Mouse (Mus musculus): ENCODE measurements around the gene Parm1. TPM values are rescaled to one million over a fixed set of nuclear protein-coding genes. Genes with fewer than 3 reads are reported as not detected.

Gene Parm1
- total RNA-seq (2022) = 10 to 100 TPM; 36.5 to 42.4 (median 39.2) TPM

- peak; percentile 59 to 67 for DNase-seq (ENCODE audit: low spot score in 2 of 2)
Measured at GRCm38 (mm10) chr5:91517480-91518301, at the start of gene Parm1. Gene Parm1, plus strand, starts transcription at chr5:91517615.

- DNase-seq (ENCODE audit: low spot score in 2 of 2) = peak in 1 of 2 experiments; percentile 18
Measured at GRCm38 (mm10) chr5:91475241-91475640, 42.2 kb upstream of the Parm1 start.

GRCm38 (mm10) chr5:91476863-91477262 lies 40.6 kb upstream of the Parm1 start:
- DNase-seq (ENCODE audit: low spot score in 2 of 2) = no peak

GRCm38 (mm10) chr5:91478673-91479072 lies 38.7 kb upstream of the Parm1 start:
- DNase-seq (ENCODE audit: low spot score in 2 of 2) = no peak

GRCm38 (mm10) chr5:91480129-91480528 lies 37.3 kb upstream of the Parm1 start:
- DNase-seq (ENCODE audit: low spot score in 2 of 2) = no peak

- no peak for DNase-seq (ENCODE audit: low spot score in 2 of 2)
Measured at GRCm38 (mm10) chr5:91484324-91484723, 33.1 kb upstream of the Parm1 start.

- DNase-seq (ENCODE audit: low spot score in 2 of 2) = no peak
Measured at GRCm38 (mm10) chr5:91494456-91494855, 23.0 kb upstream of the Parm1 start.

- no peak for DNase-seq (ENCODE audit: low spot score in 2 of 2)
Measured at GRCm38 (mm10) chr5:91501361-91501760, 16.1 kb upstream of the Parm1 start.

GRCm38 (mm10) chr5:91502366-91502765 lies 15.0 kb upstream of the Parm1 start:
- no peak for DNase-seq (ENCODE audit: low spot score in 2 of 2)

- DNase-seq (ENCODE audit: low spot score in 2 of 2) = no peak
Measured at GRCm38 (mm10) chr5:91504320-91504922, 13.0 kb upstream of the Parm1 start.

GRCm38 (mm10) chr5:91517077-91517476 lies 338 bp upstream of the Parm1 start:
- DNase-seq (ENCODE audit: low spot score in 2 of 2) = no peak

GRCm38 (mm10) chr5:91518302-91518790 lies 931 bp downstream of the Parm1 start:
- no peak for DNase-seq (ENCODE audit: low spot score in 2 of 2)

GRCm38 (mm10) chr5:91518946-91519345 lies 1.5 kb downstream of the Parm1 start:
- DNase-seq (ENCODE audit: low spot score in 2 of 2) = no peak

- no peak for DNase-seq (ENCODE audit: low spot score in 2 of 2)
Measured at GRCm38 (mm10) chr5:91519521-91519920, 2.1 kb downstream of the Parm1 start.

GRCm38 (mm10) chr5:91532748-91533496 lies 15.5 kb downstream of the Parm1 start:
- DNase-seq (ENCODE audit: low spot score in 2 of 2) = no peak

- DNase-seq (ENCODE audit: low spot score in 2 of 2) = no peak
Measured at GRCm38 (mm10) chr5:91559071-91559610, 41.7 kb downstream of the Parm1 start.

GRCm38 (mm10) chr5:91559711-91560110 lies 42.3 kb downstream of the Parm1 start:
- DNase-seq (ENCODE audit: low spot score in 2 of 2) = no peak

GRCm38 (mm10) chr5:91561394-91561793 lies 44.0 kb downstream of the Parm1 start:
- DNase-seq (ENCODE audit: low spot score in 2 of 2) = no peak

GRCm38 (mm10) chr5:91562486-91562885 lies 45.1 kb downstream of the Parm1 start:
- no peak for DNase-seq (ENCODE audit: low spot score in 2 of 2)

- no peak for DNase-seq (ENCODE audit: low spot score in 2 of 2)
Measured at GRCm38 (mm10) chr5:91564054-91564453, 46.6 kb downstream of the Parm1 start.

- DNase-seq (ENCODE audit: low spot score in 2 of 2) = no peak
Measured at GRCm38 (mm10) chr5:91565458-91565857, 48.0 kb downstream of the Parm1 start.

GRCm38 (mm10) chr5:91566591-91566990 lies 49.2 kb downstream of the Parm1 start:
- no peak for DNase-seq (ENCODE audit: low spot score in 2 of 2)

Data from left cerebral cortex, adult 8-10 months (tissue).